Mouse (Mus musculus) ES-Bruce4 (cell line): ENCODE data around the gene Ythdf1. TPM values are rescaled to one million over a fixed set of nuclear protein-coding genes. Genes with fewer than 3 reads are reported as not detected.
A peak's percentile ranks its signal among the peaks of the same experiment; 100 is the strongest.

Experiments
- H3K27ac ChIP-seq: 2 replicates; pipeline ENCODE4 v1.5.1; 2012; ENCODE audit warnings: low read length, inconsistent platforms; ENCODE audit not compliant: insufficient read depth
- H3K27me3 ChIP-seq: 2 replicates; pipeline ENCODE4 v1.6.1; 2012; ENCODE audit warnings: mild to moderate bottlenecking, low read length, inconsistent platforms; ENCODE audit not compliant: control insufficient read depth, poor library complexity, insufficient read depth, severe bottlenecking
- H3K36me3 ChIP-seq: 2 replicates; pipeline ENCODE4 v1.6.1; 2012; ENCODE audit warnings: inconsistent platforms, mild to moderate bottlenecking, low read length, moderate library complexity; ENCODE audit not compliant: control insufficient read depth, poor library complexity, insufficient read depth, severe bottlenecking
- H3K4me1 ChIP-seq: one replicate; pipeline ENCODE4 v1.8.1; 2011; ENCODE audit warnings: low read length; ENCODE audit not compliant: control insufficient read depth, insufficient read depth
- H3K4me3 ChIP-seq: 2 replicates; pipeline ENCODE4 v1.5.1; 2011; ENCODE audit warnings: low read depth, mild to moderate bottlenecking, low read length
- H3K9ac ChIP-seq: 2 replicates; pipeline ENCODE4 v1.6.1; 2012; ENCODE audit warnings: low read depth, mild to moderate bottlenecking, inconsistent platforms; ENCODE audit not compliant: poor library complexity, severe bottlenecking
- H3K9me3 ChIP-seq: replicated peaks from 2 replicates; pipeline ENCODE4 v1.6.1; 2012; ENCODE audit warnings: mild to moderate bottlenecking, low read length, inconsistent platforms; ENCODE audit not compliant: control insufficient read depth, poor library complexity, insufficient read depth, severe bottlenecking
- CTCF ChIP-seq: IDR thresholded peaks from one replicate; pipeline ENCODE4 v1.8.1; 2011; ENCODE audit warnings: low read depth, low read length
- EP300 ChIP-seq: IDR thresholded peaks from 2 replicates; pipeline ENCODE4 v1.6.1; 2011; ENCODE audit warnings: low read depth, low read length; ENCODE audit not compliant: insufficient read depth
- POLR2A ChIP-seq: IDR thresholded peaks from one replicate; pipeline ENCODE4 v1.8.1; 2011; ENCODE audit warnings: low read length; ENCODE audit not compliant: insufficient read depth
- polyA plus RNA-seq: library from polyadenylated mRNA; stranded (reverse); fragments of >200 nt; gene quantifications from 2 replicates; pipeline ENCODE4 v1.2.4, GENCODE M21; 2011; ENCODE audit warnings: low read depth; ENCODE audit not compliant: missing spikeins, insufficient read depth, insufficient read length

Gene Ythdf1
- polyA plus RNA-seq, 1 experiment = 112 TPM

DNA sequence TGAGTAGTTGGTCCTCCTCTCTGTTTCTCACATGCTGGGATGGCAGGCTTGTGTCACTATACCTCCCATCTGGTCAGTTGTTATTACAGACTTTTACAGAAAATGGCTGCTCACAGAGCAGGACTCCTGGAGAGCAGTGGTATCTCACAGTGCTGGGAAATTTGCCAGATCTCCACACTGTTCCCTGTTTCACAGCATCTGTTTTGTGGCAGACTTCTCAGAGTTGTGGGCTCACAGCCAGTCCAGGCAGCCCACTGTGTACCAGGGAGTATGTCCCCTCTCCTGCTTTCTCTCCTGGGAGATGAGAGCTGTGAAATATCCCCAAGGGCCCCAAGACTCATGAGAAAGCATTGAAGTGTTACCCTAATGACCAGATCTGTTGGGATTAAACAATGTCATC is 21.1 kb upstream of the Ythdf1 start:
- Histone ChIP-seq H3K27ac (no peak overlapping the region), H3K9me3 (no peaks in the 10 kb centered on the region), H3K9ac (no peak overlapping the region), H3K36me3 (no peaks in the 10 kb centered on the region), H3K4me3 (no peak overlapping the region), H3K4me1 (no peaks in the 10 kb centered on the region), H3K27me3 (no peaks in the 10 kb centered on the region)
- no peak for TF ChIP-seq EP300
- TF ChIP-seq POLR2A = no peak
- TF ChIP-seq CTCF = no peak

DNA sequence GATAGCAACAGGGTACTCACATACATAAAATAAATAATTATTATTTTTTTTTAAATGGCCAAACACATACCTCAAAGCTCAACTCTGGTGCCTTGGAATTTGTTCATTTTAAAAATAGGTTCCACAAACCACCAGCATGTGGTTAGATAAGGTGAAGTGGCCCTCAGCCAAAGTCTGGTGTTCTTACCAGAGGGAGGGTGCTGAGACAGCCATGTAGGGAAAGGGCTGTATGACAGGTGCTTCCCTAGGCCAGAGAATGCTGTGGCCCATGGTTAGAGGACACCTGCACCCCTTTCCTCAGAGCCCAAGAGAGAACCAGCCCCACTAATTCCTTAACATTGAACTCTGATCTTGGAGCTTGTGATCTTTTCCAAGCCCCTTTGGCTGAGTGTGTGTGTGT is 19.4 kb upstream of the Ythdf1 start:
- H3K4me1 ChIP-seq = no peaks in the 10 kb centered on the region
- no peak overlapping the region for H3K4me3 ChIP-seq
- no peak overlapping the region for H3K9ac ChIP-seq
- no peaks in the 10 kb centered on the region for H3K9me3 ChIP-seq
- no peaks in the 10 kb centered on the region for H3K27me3 ChIP-seq
- H3K36me3 ChIP-seq = no peaks in the 10 kb centered on the region
- H3K27ac ChIP-seq = no peak overlapping the region
- no peak for TF ChIP-seq EP300
- TF ChIP-seq POLR2A = no peak
- no peak for TF ChIP-seq CTCF

DNA sequence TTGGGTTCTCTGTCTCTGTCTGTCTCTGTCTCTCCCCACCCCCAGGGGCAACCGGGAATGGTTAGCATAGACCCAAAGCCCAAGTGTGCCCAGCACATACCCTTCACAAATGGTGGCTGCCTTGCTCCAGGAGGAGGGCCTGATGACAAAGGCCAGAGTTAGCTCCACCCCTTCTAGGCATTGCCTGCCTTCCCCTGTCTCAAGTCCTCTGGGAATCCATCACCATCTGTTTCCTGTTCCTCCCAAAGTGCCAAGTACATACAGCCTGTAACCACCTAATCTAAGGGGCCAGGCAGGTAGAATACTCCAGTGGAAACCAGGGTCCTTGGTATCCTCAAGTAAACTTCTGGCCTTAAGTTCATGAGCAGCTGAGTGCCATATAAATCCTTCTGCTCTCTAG is 11.7 kb upstream of the Ythdf1 start:
- no peaks in the 10 kb centered on the region for H3K27me3 ChIP-seq
- H3K4me3 ChIP-seq = no peak overlapping the region
- H3K4me1 ChIP-seq = peaks cover 5% of the 10 kb centered on the region
- no peak for TF ChIP-seq EP300
- TF ChIP-seq CTCF = no peak
- TF ChIP-seq POLR2A = no peak
- H3K9me3 ChIP-seq = no peaks in the 10 kb centered on the region
- no peak overlapping the region for H3K27ac ChIP-seq
- no peak overlapping the region for H3K9ac ChIP-seq
- no peaks in the 10 kb centered on the region for H3K36me3 ChIP-seq

- Histone ChIP-seq H3K4me3 (no peak within 1 kb of the TSS), H3K27me3 (no peaks in the 10 kb centered on the region), H3K36me3 (no peaks in the 10 kb centered on the region), H3K9me3 (no peaks in the 10 kb centered on the region), H3K27ac (no peak within 1 kb of the TSS), H3K4me1 (peaks cover 5% of the 10 kb centered on the region), H3K9ac (no peak within 1 kb of the TSS)
- TF ChIP-seq CTCF (no peak), EP300 (no peak), POLR2A (no peak)
These were observed 8.0 kb upstream of the Ythdf1 start, which contains the start of gene Birc7 for GRCm38 (mm10) chr2:180928723-180929122. TSS of gene Birc7 (plus strand) at chr2:180929023.

GRCm38 (mm10) chr2:180925176-180925575 is 4.4 kb upstream of the Ythdf1 start:
- H3K27ac ChIP-seq = no peak overlapping the region
- no peaks in the 10 kb centered on the region for H3K9me3 ChIP-seq
- TF ChIP-seq CTCF = peak; percentile 94
- no peak for TF ChIP-seq EP300
- H3K9ac ChIP-seq = no peak overlapping the region
- no peak overlapping the region for H3K4me3 ChIP-seq
- H3K27me3 ChIP-seq = no peaks in the 10 kb centered on the region
- H3K36me3 ChIP-seq = no peaks in the 10 kb centered on the region
- H3K4me1 ChIP-seq = peaks cover 2% of the 10 kb centered on the region

DNA sequence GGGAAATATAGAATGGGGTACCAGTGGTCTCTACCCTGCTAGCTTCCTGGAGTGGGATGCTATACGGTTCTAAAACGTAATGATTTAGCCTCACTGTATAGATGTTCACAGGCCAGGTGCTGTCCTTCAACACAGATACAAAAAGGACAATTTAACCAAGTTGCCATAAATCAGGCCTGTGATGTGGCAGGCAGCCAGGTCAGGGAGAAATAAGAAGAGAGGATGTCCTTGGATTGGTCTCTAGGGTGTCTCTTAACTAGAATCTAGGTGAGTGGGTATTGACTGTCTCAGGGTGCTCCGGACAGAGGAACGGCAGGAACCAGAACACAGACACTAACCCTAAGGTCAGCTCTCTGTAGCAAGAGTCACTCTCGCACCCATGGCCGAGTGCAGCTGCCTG is 2.0 kb upstream of the Ythdf1 start:
- H3K9ac ChIP-seq = no peak overlapping the region
- no peaks in the 10 kb centered on the region for H3K27me3 ChIP-seq
- H3K9me3 ChIP-seq = no peaks in the 10 kb centered on the region
- H3K4me1 ChIP-seq = no peaks in the 10 kb centered on the region
- H3K4me3 ChIP-seq = no peak overlapping the region
- TF ChIP-seq POLR2A (no peak), CTCF (no peak), EP300 (no peak)
- peaks cover 12% of the 10 kb centered on the region for H3K36me3 ChIP-seq
- H3K27ac ChIP-seq = no peak overlapping the region
